Mouse (Mus musculus) heart, embryonic 16.5 days (tissue): ENCODE measurements around the gene Fblim1. TPM values are rescaled to one million over a fixed set of nuclear protein-coding genes. Genes with fewer than 3 reads are reported as not detected.
"Not testable (repeated sequence)": the region's sequence is repeated elsewhere in the genome, so short reads cannot be mapped to it uniquely, and the experiment has no call there.

Source experiments
- ATAC-seq: fragments of 200-750 bp; cut with Nextera tagmentation; replicated peaks from 2 replicates; pipeline ENCODE4 v1.8.0; 2017; ENCODE audit warnings: moderate number of reproducible peaks; ENCODE audit not compliant: insufficient read depth, low FRiP score; ENCODE audit errors: extremely low read depth
- H3K27ac ChIP-seq: fragments of 300-500 bp; sonication (generic); 2 replicates; pipeline ENCODE4 v1.5.1; 2014; ENCODE audit warnings: mild to moderate bottlenecking, low read length, control low read depth, moderate library complexity
- H3K27me3 ChIP-seq: fragments of 300-500 bp; sonication (generic); 2 replicates; pipeline ENCODE4 v1.6.1; 2014; ENCODE audit warnings: low read length, mixed read lengths; ENCODE audit not compliant: control insufficient read depth, insufficient read depth
- H3K36me3 ChIP-seq: fragments of 300-500 bp; sonication (generic); 2 replicates; pipeline ENCODE4 v1.6.1; 2014; ENCODE audit not compliant: control insufficient read depth, insufficient read depth
- H3K4me1 ChIP-seq: fragments of 300-500 bp; sonication (generic); 2 replicates; pipeline ENCODE4 v1.6.1; 2014; ENCODE audit warnings: low read length, mixed read lengths; ENCODE audit not compliant: control insufficient read depth, insufficient read depth
- H3K4me2 ChIP-seq: fragments of 300-500 bp; sonication (generic); 2 replicates; pipeline ENCODE4 v1.6.1; 2014; ENCODE audit warnings: low read depth, mild to moderate bottlenecking, control low read depth, low read length
- H3K4me3 ChIP-seq: fragments of 300-500 bp; sonication (generic); 2 replicates; pipeline ENCODE4 v1.5.1; 2014; ENCODE audit warnings: mild to moderate bottlenecking, control low read depth, low read length
- H3K9ac ChIP-seq: fragments of 300-500 bp; sonication (generic); 2 replicates; pipeline ENCODE4 v1.6.1; 2014; ENCODE audit warnings: low read length, control low read depth
- H3K9me3 ChIP-seq: fragments of 300-500 bp; sonication (generic); replicated peaks from 2 replicates; pipeline ENCODE4 v1.6.1; 2016; ENCODE audit warnings: low read length; ENCODE audit not compliant: control insufficient read depth
- WGBS: fragments of 180-500 bp; shearing (Covaris S2); extraction: QIAGEN DNeasy Blood & Tissue Kit; methylation state at CpG from one replicate; pipeline ENCODE4 v1.1.7; 2014; 5-methylcytosine and 5-hydroxymethylcytosine counted together
- polyA plus RNA-seq: library from polyadenylated mRNA; unstranded; fragments of >200 nt; fragmentation: Nextera tagmentation; extraction: Ambion mirVana; gene quantifications from 2 replicates; pipeline ENCODE4 v1.2.1, GENCODE M21; 2015

Fblim1 gene
- polyA plus RNA-seq, 1 experiment from 2014 or later = 46.9 TPM

- Histone ChIP-seq H3K27ac (no peak overlapping the region), H3K9ac (no peak overlapping the region), H3K4me3 (no peak overlapping the region), H3K4me2 (no peak overlapping the region), H3K4me1 (peaks cover 15% of the 10 kb centered on the region), H3K9me3 (no peaks in the 10 kb centered on the region), H3K27me3 (no peaks in the 10 kb centered on the region), H3K36me3 (no peaks in the 10 kb centered on the region)
- 40% methylated on average over 6 of the region's 6 CpGs for WGBS
- ATAC-seq = no peak
Observed at GRCm38 (mm10) chr4:141570004-141570403, 35.9 kb downstream of the Fblim1 start.

- Histone ChIP-seq H3K36me3 (no peaks in the 10 kb centered on the region), H3K4me2 (no peak overlapping the region), H3K27me3 (no peaks in the 10 kb centered on the region), H3K9me3 (no peaks in the 10 kb centered on the region), H3K9ac (no peak overlapping the region), H3K27ac (no peak overlapping the region), H3K4me3 (no peak overlapping the region), H3K4me1 (peaks cover 13% of the 10 kb centered on the region)
- 84% methylated on average over 5 of the region's 5 CpGs for WGBS
- no peak for ATAC-seq
Observed at GRCm38 (mm10) chr4:141568966-141569365, 36.9 kb downstream of the Fblim1 start.

GRCm38 (mm10) chr4:141567174-141567573 lies 38.7 kb downstream of the Fblim1 start:
- not testable (repeated sequence) for H3K9ac ChIP-seq, H3K27me3 ChIP-seq, H3K9me3 ChIP-seq, H3K36me3 ChIP-seq, H3K4me2 ChIP-seq, H3K4me3 ChIP-seq, ATAC-seq, H3K4me1 ChIP-seq, H3K27ac ChIP-seq
- WGBS = 92% methylated on average over 7 of the region's 7 CpGs

GRCm38 (mm10) chr4:141566187-141566586 lies 39.7 kb downstream of the Fblim1 start:
- no peak overlapping the region for H3K4me3 ChIP-seq
- no peaks in the 10 kb centered on the region for H3K9me3 ChIP-seq
- peaks cover 4% of the 10 kb centered on the region; the same call in 1 of the 2 replicates for H3K4me1 ChIP-seq
- no peak overlapping the region for H3K9ac ChIP-seq
- 72% methylated on average over 6 of the region's 6 CpGs for WGBS
- H3K4me2 ChIP-seq = no peak overlapping the region
- ATAC-seq = no peak
- H3K27ac ChIP-seq = no peak overlapping the region
- no peaks in the 10 kb centered on the region for H3K36me3 ChIP-seq
- H3K27me3 ChIP-seq = no peaks in the 10 kb centered on the region

- 42% methylated on average over 7 of the region's 7 CpGs for WGBS
- H3K36me3 ChIP-seq = no peaks in the 10 kb centered on the region
- H3K27me3 ChIP-seq = no peaks in the 10 kb centered on the region
Observed at GRCm38 (mm10) chr4:141565325-141565724, 40.6 kb downstream of the Fblim1 start.

GRCm38 (mm10) chr4:141564660-141565059 lies 41.2 kb downstream of the Fblim1 start:
- Histone ChIP-seq H3K4me2 (no peak overlapping the region), H3K4me1 (0 out of 2 replicates have a peak, but pooled peaks cover under 1% of the 10 kb centered on the region), H3K36me3 (no peaks in the 10 kb centered on the region), H3K9me3 (no peaks in the 10 kb centered on the region), H3K27ac (no peak overlapping the region), H3K27me3 (no peaks in the 10 kb centered on the region), H3K9ac (no peak overlapping the region), H3K4me3 (no peak overlapping the region)
- ATAC-seq = no peak
- WGBS = 78% methylated on average over 3 of the region's 3 CpGs

More at GRCm38 (mm10) chr4:141565325-141565724, 40.6 kb downstream of the Fblim1 start:
- Histone ChIP-seq H3K9me3 (no peaks in the 10 kb centered on the region), H3K27ac (peak overlapping the region; percentile 49), H3K4me1 (0 out of 2 replicates have a peak, but pooled peaks cover 3% of the 10 kb centered on the region), H3K9ac (0 out of 2 replicates have a peak overlapping the region, but pooled peaks have one; percentile 32), H3K4me3 (no peak overlapping the region), H3K4me2 (no peak overlapping the region)
- no peak for ATAC-seq

- 89% methylated on average over 4 of the region's 4 CpGs for WGBS
- H3K36me3 ChIP-seq = no peaks in the 10 kb centered on the region
Observed at GRCm38 (mm10) chr4:141564209-141564608, 41.7 kb downstream of the Fblim1 start.

GRCm38 (mm10) chr4:141562281-141562680 lies 43.6 kb downstream of the Fblim1 start:
- WGBS = 69% methylated on average over 11 of the region's 11 CpGs
- ATAC-seq = no peak

More at GRCm38 (mm10) chr4:141564209-141564608, 41.7 kb downstream of the Fblim1 start:
- Histone ChIP-seq H3K4me1 (peaks cover under 1% of the 10 kb centered on the region; the same call in 1 of the 2 replicates), H3K27ac (no peak overlapping the region), H3K4me3 (no peak overlapping the region), H3K9me3 (no peaks in the 10 kb centered on the region), H3K9ac (no peak overlapping the region), H3K27me3 (no peaks in the 10 kb centered on the region), H3K4me2 (no peak overlapping the region)
- no peak for ATAC-seq

GRCm38 (mm10) chr4:141561331-141561919 lies 44.5 kb downstream of the Fblim1 start:
- not testable (repeated sequence) for H3K27ac ChIP-seq, ATAC-seq, H3K4me2 ChIP-seq, H3K36me3 ChIP-seq, H3K27me3 ChIP-seq, H3K9me3 ChIP-seq, H3K9ac ChIP-seq, H3K4me3 ChIP-seq
- 78% methylated on average over 5 of the region's 5 CpGs for WGBS
- H3K4me1 ChIP-seq = peaks cover 15% of the 10 kb centered on the region

More at GRCm38 (mm10) chr4:141562281-141562680, 43.6 kb downstream of the Fblim1 start:
- no peaks in the 10 kb centered on the region for H3K9me3 ChIP-seq
- no peak overlapping the region for H3K9ac ChIP-seq
- H3K4me1 ChIP-seq = peaks cover 15% of the 10 kb centered on the region
- H3K27ac ChIP-seq = no peak overlapping the region
- H3K4me2 ChIP-seq = no peak overlapping the region
- no peak overlapping the region for H3K4me3 ChIP-seq
- H3K27me3 ChIP-seq = no peaks in the 10 kb centered on the region
- no peaks in the 10 kb centered on the region for H3K36me3 ChIP-seq
